Mouse (Mus musculus): ENCODE data around the gene Ttc38.
A peak's percentile ranks its signal among the peaks of the same experiment; 100 is the strongest.
"Not testable (repeated sequence)": the region's sequence is repeated elsewhere in the genome, so short reads cannot be mapped to it uniquely, and the experiment has no call there.

The Ttc38 gene

DNA sequence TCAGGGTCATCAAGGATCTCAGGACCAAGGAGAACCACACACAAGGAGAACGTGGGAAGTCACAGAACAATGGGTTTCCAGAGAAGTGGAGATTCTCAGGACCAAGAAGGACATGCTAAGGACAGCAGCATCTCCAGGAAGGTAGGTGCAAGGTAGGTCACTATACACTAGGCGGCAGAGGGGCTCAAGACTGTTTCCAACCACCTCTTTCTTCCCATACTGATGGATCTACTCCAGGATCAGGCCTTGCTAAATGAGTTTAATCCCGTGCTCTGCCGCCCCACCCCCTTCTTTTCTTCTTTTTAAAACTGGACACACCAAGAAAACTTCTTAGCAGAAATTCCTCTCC is 10.1 kb upstream of the Ttc38 start:
- no peak for DNase-seq (ENCODE audit: low spot score in 2 of 2)

DNA sequence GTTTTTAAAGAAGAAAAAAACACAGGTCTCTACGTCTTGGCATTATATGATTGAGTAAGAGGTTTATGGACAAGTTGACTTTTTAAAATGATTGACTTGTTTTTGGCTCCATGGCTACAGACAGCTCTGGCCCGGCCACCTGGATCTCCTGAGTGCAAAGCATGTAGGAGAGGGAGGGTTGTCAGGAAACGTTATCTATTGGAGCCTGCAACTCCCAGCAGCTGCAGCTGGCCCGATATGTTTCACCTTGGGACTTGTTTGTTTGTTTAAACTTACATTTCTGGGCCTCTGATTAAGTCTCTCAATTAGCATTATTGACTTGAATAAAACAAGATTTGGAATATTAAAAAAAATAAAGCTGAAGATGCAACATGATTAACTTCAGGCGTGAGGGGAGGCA is 5.4 kb upstream of the Ttc38 start:
- no peak for DNase-seq (ENCODE audit: low spot score in 2 of 2)

GRCm38 (mm10) chr15:85828071-85828470 is 4.0 kb upstream of the Ttc38 start:
- DNase-seq (ENCODE audit: low spot score in 2 of 2) = no peak

DNA sequence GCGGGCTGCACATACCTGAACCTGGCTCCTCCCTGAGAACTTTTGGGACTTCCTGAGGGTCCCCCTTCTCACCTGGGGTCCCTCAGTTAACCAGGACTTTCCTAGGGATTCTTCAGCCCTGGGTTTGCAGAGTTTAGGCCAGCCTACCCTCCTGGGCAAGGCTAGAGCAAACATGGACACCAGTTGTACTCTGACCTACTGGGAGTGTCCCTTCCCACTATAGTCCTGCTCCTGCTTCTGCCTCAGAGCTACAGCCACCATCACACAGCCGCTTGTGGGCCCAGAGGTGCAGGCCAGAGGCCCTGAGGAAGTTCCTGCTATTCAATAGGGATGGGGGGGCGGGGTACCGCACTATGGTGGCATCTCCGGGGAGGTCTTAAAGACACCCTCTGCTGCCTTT is 2.6 kb upstream of the Ttc38 start:
- no peak for DNase-seq (ENCODE audit: low spot score in 2 of 2)

GRCm38 (mm10) chr15:85832599-85832998 is 493 bp downstream of the Ttc38 start:
- no peak for DNase-seq (ENCODE audit: low spot score in 2 of 2)

- peak in 1 of 2 experiments; percentile 17 for DNase-seq (ENCODE audit: low spot score in 2 of 2)
Observed at GRCm38 (mm10) chr15:85835335-85835734, 3.2 kb downstream of the Ttc38 start.

DNA sequence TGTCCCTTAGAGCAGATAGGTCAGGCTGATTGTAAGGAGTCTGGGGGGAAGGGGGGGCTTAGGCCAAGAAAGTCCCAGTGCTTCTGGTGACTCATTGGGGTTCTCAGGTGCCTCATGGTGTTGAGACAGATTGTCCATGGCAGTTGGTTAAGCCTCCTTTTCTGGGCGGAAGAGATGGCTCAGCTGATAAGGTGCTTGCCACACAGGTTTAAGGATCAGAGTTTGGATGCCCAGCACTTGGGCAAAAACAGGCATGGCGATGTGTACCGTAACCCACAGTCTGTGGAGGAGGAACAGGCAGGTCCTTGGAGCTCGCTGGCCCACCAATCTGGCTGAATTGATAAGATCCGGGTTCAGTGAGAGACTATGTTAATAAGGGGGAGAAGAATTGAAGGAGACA is 4.8 kb downstream of the Ttc38 start:
- DNase-seq (ENCODE audit: low spot score in 2 of 2) = no peak

GRCm38 (mm10) chr15:85840983-85841382 is 8.9 kb downstream of the Ttc38 start:
- peak in 1 of 2 experiments; percentile 12 for DNase-seq (ENCODE audit: low spot score in 2 of 2)

GRCm38 (mm10) chr15:85841796-85842360 is 9.8 kb downstream of the Ttc38 start:
- no peak for DNase-seq (ENCODE audit: low spot score in 2 of 2)

DNA sequence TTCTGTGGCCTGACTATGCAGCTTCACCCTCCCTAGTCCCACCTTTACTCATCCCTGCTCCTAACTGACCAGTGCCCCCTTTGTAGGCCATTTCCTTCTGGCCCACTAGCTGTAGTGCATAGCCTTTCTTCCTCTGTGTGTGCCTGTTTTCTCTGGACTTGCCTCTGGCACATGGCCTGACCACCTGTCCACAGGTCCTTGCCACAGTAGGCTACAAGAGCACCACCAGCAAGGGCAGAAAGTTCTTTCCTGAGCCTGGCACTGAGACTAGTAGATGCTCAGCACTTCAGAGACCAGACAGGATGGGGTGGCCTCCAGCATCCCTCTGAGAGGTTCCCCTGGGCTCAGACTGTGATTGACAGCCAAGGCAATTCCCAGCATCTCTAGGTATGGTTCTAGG is 13.0 kb downstream of the Ttc38 start:
- no peak for DNase-seq (ENCODE audit: low spot score in 2 of 2)

DNA sequence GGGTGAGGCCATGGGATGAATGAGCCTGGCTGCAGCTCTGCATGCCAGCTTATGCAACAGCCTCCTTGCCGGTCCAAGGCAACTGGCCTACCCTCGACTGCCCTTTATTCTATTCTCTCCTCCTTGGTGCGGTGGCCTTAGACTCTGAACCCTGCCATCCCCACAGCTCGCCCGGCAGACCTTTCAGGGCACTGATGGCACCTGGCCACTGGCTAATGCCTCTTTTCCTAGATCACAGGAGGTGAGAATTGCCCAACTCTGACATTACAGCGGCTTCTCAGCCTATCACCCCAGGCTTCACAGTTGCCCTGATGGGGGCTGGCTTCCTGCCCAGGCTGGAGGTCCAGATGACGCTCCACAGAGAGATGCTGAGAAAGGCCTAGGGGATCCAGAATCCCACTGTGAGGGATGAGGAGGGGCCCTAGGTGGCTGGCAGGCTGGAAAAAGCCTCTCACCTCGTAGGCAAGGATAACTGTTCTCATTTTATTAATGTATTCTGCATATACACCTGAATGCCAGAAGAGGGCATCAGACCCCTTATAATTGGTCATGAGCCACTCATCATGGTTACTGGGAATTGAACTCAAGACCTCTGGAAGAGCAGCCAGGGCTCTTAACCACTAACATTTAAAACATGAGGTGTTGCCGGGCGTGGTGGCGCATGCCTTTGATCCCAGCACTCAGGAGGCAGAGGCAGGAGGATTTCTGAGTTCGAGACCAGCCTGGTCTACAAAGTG is 19.7 kb downstream of the Ttc38 start:
- DNase-seq (ENCODE audit: low spot score in 2 of 2) = no peak

DNA sequence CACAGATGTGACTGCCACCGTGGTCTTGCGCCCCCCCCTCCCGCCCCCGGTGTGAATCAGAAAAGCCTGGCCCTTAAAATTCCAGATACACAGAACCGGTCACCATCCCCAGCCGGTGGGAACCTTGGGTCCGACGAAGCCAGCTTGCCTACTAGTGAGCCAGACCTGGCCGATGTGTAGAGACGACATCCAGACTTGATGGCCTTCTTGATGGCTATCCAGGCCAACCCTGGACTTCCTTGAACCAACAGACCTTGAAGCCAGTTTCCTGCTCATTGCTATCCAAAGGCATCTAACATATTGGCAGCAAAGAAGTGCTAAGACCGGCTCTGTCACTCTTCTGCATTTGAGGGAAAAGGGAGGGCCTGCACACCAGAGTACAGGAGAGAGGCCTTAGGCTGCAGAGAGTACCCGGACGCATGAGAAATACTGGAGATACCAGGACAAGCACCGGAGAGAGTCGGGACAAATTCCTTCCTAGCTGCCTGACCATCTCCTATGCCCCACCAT is 26.9 kb downstream of the Ttc38 start:
- no peak for DNase-seq (ENCODE audit: low spot score in 2 of 2)

DNA sequence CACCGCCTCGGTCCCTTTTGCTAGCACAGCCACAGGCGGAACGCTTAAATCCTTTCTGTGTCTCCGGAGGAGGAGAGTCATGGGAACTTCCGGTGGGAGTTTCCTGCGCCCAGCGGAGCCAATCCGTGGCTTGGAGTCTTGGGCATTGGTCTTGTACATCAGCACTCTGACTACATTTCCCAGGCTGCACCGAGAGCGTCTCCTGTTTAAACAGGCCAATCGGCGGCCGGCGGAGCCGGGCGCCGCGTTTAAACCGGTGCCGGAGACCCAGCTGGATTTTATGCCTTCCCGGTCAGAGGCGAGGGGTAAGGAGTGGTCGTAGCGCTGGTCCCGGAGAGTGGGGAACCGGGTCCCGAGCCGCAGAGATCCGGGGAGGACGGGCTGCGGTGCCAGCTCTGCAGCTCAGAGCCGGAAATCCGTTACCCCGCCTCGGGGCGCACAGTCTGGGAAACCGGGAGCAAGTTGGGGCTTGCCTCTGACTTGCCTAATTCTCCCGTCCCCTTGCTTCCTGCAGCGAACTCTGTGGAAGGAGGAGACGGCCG is 27.5 kb downstream of the Ttc38 start, which contains the start of gene Gtse1:
Gtse1 (plus strand) TSS at position 256 of the 542 bp plus-strand sequence.
- DNase-seq (ENCODE audit: low spot score in 2 of 2) = peak; percentile 89 to 91

GRCm38 (mm10) chr15:85865913-85866312 is 33.8 kb downstream of the Ttc38 start:
- DNase-seq (ENCODE audit: low spot score in 2 of 2) = not testable (repeated sequence)

GRCm38 (mm10) chr15:85867696-85868095 is 35.6 kb downstream of the Ttc38 start:
- DNase-seq (ENCODE audit: low spot score in 2 of 2) = peak; percentile 55 to 71

DNA sequence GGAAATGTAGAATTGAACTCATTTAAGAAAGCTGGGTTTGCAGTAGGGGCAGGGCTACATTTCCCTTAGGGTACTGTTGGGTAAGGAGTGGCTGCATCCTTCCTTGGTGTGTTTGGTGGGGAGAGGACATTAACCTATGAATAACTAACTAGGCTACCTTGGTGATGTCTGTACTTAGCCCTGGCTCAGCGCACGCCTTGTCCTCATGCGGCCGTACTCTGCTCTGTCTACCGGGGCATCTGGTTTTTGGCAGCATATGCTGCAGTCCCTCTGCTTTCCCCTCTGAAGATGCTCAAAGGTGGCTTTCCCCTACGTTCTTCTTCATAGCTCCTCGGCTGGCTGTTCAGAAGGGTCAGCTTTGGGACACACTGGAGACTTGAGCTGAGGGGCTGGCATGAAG is 45.2 kb downstream of the Ttc38 start:
- DNase-seq (ENCODE audit: low spot score in 2 of 2) = no peak

GRCm38 (mm10) chr15:85878848-85879497 is 46.9 kb downstream of the Ttc38 start, which contains the start of gene Trmu:
Trmu (plus strand) TSS chr15:85879312.
- DNase-seq (ENCODE audit: low spot score in 2 of 2) = peak; percentile 82 to 88

GRCm38 (mm10) chr15:85879498-85879895 is 47.4 kb downstream of the Ttc38 start:
- no peak for DNase-seq (ENCODE audit: low spot score in 2 of 2)

GRCm38 (mm10) chr15:85885606-85886005 is 53.5 kb downstream of the Ttc38 start:
- no peak for DNase-seq (ENCODE audit: low spot score in 2 of 2)

DNA sequence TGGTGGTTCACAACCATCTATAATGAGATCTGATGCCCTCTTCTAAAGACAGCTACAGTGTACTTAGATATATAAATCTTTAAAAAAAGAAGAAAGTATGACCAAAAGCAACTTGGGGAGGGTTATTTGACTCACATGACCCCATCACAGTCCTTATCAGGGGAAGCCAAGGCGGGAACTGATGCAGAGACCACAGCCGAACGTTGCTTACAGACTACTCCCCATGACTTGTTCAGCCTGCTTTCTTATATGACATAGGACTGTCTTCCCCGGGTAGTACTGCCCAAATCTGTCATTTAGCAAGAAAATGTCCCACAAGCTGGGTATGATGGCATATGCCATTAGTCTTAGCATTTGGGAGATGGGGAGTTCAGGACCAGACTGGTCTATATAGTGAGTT is 57.1 kb downstream of the Ttc38 start:
- DNase-seq (ENCODE audit: low spot score in 2 of 2) = no peak

DNA sequence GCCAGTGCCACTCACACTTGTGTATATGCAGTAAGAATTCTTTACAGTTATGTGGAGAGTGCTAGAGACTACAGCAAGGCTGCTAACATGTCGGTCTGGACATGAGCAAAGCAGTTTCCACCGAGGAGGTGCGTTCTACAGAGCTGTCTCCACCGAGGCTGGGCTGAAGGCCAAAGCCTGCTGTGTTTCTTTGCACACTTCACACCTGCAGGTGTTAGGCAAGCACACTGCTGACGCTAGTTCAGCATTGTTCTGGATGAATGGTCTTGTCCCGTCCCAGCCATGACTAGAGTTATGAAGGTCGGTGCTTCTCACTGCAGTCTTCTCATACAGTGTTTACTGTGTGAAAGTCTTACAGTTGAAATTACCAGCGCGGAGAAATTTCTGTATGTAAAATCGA is 59.9 kb downstream of the Ttc38 start:
- no peak for DNase-seq (ENCODE audit: low spot score in 2 of 2)

DNA sequence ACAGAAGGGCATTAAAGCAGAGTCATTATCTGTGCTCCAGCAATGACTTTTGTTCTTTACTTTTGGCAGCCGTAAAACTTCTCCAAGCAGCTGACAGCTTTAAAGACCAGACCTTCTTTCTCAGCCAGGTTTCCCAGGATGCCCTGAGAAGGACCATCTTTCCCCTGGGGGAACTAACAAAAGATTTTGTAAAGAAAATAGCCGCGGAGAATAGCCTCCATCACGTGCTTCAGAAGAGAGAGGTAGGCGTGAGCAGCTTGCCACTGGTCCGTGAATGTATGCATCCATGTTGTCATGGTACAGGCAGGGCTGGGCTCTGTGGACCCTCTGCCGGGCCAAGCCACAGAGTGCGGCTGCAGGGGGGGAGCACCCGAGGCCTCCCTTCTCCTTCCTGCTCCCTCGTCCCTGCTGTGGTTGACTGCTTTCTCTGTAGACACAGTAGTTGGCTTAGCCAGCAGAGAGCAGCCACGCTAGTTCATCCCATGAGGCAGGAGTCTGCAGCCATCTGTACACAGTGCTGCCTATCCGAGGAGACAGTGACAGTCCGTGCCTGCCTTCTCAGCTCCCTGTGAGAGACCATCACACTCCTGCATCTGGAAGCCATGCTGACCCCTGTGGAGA is 60.5 kb downstream of the Ttc38 start:
- DNase-seq (ENCODE audit: low spot score in 2 of 2) = no peak
